Mouse (Mus musculus) thymus, postnatal 14 days (tissue): ENCODE data around the gene Zfp52.

Experiments used
- DNase-seq: peaks from one replicate; pipeline ENCODE4 v3.0.0; 2021

The Zfp52 gene

DNA sequence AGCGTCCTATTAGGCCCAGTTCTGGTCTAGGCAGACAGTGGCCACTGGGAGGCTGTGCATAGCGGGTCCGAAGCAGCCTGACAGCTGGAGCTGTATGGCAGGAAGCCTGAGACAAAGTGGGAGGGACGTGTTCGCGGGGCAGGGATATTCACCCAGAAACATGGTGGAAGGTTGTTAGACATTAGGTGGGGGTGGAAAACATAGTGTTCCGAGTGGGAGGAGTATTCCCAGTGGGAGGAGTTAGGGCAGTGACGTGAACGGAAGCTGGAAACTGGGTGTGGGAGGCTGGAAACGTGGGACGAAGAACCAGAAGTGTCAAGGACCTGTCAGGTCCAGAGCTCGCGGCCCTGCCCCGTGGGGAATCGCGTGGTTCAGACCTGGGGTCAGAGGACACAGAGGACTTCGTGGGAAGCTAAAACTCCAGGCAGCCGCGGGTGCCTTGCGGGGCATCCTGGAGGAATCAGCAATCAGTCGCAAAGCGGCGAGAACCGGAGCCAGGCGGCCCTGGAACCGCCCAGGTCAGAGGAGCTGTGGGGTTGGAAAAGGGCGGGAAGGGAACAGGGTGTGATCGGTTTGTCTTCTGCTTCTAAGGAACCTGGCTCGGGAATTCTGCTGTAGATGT, 31.5 kb downstream of the Zfp52 start, which contains the start of gene Zfp948:
TSS of gene Zfp948 (plus strand) at position 281 of the 622 bp plus-strand sequence.
- DNase-seq, result peak; percentile 42

DNA sequence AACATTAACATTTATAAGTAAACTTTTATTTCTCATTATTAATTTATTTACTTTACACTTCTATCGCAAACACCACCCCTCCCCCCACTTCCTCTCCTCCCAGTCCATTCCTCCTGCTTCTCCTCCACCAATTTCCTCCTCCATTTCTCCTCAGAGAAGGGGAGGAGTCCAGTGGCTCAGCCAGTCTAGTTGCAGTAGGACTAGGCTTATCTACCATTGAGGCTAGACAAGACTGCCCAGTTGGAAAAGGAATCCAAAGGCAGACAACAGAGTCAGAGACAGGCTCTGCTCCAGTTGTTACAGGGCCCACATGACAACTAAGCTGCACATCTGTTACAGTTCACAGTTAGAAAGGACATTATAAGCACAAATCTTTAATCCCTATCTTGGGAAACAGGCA, 32.4 kb downstream of the Zfp52 start:
- no peak for DNase-seq

DNA sequence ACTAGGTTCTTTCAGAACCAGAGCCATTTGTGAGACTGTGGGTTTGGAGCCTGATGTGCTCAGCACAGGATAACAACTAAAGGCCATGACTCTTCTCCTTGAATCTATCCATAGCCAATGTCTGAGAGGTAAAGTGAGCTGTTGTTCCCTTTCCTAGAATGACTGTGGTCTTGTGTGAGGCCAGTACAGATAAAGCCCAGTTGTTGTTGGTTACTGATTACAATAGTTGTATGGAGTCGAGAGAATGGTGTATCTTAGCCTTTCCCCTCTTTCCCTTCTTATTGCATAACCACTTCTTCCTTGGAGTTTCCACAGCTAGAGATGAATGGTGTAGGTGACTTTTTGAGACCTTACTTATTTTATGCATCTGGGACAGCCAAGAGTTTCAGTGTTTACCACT, 43.7 kb downstream of the Zfp52 start:
- DNase-seq, result no peak

DNA sequence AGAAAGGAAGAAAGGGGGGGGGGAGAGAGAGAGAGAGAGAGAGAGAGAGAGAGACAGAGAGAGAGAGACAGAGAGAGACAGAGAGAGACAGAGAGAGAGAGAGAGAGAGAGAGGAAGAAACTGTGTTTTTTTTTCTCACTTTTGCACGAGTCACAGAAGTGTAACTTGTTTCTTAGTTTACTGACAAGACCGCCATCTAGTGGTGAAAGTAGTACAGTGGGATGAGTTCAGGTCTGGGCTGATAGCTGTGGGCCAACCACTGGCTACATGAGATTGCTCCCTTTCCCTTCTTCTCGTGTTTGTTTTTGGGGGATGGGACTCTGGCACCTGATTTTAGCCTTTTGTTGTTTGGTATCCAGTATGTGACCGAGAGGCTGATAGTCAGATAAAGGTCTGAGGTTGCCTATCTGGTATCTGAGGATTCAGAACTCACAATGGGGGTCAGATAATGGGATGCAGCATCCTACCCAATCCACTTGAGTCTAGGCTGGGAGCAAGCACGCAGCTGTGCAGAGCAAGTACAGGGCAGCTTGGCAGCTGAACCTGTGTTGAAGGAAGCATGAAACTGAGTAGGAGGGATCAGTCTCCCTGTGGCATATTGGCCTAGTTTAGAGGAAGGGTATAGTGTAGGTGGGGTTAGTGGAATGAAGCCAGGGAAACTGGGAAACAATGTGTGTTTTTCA, 44.3 kb downstream of the Zfp52 start:
- peak; percentile 69 for DNase-seq

DNA sequence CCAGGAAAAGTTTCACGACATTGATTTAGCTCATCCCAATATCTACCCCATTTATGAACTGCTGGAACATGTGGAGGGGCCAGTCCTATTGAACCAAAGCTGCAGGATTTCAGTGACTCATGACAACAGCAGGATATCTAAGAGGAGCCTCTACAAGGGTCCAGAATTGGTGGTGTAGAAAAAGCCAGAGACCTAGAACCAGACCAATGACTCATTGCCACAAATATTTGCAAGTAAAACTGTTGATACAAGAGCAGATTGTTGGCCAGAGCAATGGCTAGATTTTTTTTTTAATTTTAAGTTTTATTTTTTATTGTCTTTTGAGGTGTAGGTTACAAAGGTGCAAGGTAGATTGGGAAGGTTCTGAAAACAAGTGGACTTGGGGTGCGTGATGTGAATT, 50.2 kb downstream of the Zfp52 start:
- DNase-seq, result no peak
